Mouse (Mus musculus) forebrain, postnatal 0 days (tissue): ENCODE measurements around the gene Sgms1. TPM values are rescaled to one million over a fixed set of nuclear protein-coding genes. Genes with fewer than 3 reads are reported as not detected.

Source experiments
- ATAC-seq: fragments of 200-750 bp; cut with Nextera tagmentation; 2 replicates; pipeline ENCODE4 v1.8.0; 2017; ENCODE audit warnings: mild to moderate bottlenecking, moderate library complexity
- DNase-seq: peaks from one replicate; pipeline ENCODE4 v3.0.0-alpha.2; 2015
- H3K27ac ChIP-seq: fragments of 300-500 bp; sonication (generic); 2 replicates; pipeline ENCODE4 v1.5.1; 2014; ENCODE audit warnings: low read depth, mild to moderate bottlenecking, antibody characterized with exemption, low read length, moderate library complexity, mixed read lengths
- H3K27me3 ChIP-seq: fragments of 300-500 bp; sonication (generic); 2 replicates; pipeline ENCODE4 v1.6.1; 2014; ENCODE audit warnings: mild to moderate bottlenecking, low read length, mixed read lengths; ENCODE audit not compliant: insufficient read depth
- H3K36me3 ChIP-seq: fragments of 300-500 bp; sonication (generic); 2 replicates; pipeline ENCODE4 v1.6.1; 2014; ENCODE audit warnings: mild to moderate bottlenecking, moderate library complexity; ENCODE audit not compliant: insufficient read depth
- H3K4me1 ChIP-seq: fragments of 300-500 bp; sonication (generic); 2 replicates; pipeline ENCODE4 v1.6.1; 2014; ENCODE audit warnings: antibody characterized with exemption; ENCODE audit not compliant: insufficient read depth
- H3K4me2 ChIP-seq: fragments of 300-500 bp; sonication (generic); 2 replicates; pipeline ENCODE4 v1.6.1; 2014; ENCODE audit warnings: low read depth, mild to moderate bottlenecking, moderate library complexity
- H3K4me3 ChIP-seq: fragments of 300-500 bp; sonication (generic); 2 replicates; pipeline ENCODE4 v1.5.1; 2014; ENCODE audit warnings: low read depth, low read length, mixed read lengths
- H3K9ac ChIP-seq: fragments of 300-500 bp; sonication (generic); 2 replicates; pipeline ENCODE4 v1.6.1; 2014; ENCODE audit warnings: mild to moderate bottlenecking
- H3K9me3 ChIP-seq: fragments of 300-500 bp; sonication (generic); 2 replicates; pipeline ENCODE4 v1.6.1; 2016; ENCODE audit warnings: low read length
- CTCF ChIP-seq: sonication (generic); IDR thresholded peaks from 2 replicates; pipeline ENCODE4 v1.5.1; 2016; ENCODE audit warnings: antibody characterized with exemption, control low read depth, low read depth
- WGBS: fragments of 180-500 bp; shearing (Covaris S2); extraction: QIAGEN DNeasy Blood & Tissue Kit; methylation state at CpG from one replicate; pipeline ENCODE4 v1.1.7; 2014; 5-methylcytosine and 5-hydroxymethylcytosine counted together
- polyA plus RNA-seq: library from polyadenylated mRNA; unstranded; fragments of >200 nt; fragmentation: Nextera tagmentation; extraction: Ambion mirVana; gene quantifications from 2 replicates; pipeline ENCODE4 v1.2.1, GENCODE M21; 2015
- total RNA-seq: library from RNA; depleted of rRNA; stranded (reverse); fragments of >200 nt; gene quantifications from 2 replicates; pipeline ENCODE4 v1.2.3, GENCODE M21; 2014

Gene Sgms1
- total and polyA plus RNA-seq, 2 experiments from 2014 or later, result 17.0 to 27.2 TPM

DNA sequence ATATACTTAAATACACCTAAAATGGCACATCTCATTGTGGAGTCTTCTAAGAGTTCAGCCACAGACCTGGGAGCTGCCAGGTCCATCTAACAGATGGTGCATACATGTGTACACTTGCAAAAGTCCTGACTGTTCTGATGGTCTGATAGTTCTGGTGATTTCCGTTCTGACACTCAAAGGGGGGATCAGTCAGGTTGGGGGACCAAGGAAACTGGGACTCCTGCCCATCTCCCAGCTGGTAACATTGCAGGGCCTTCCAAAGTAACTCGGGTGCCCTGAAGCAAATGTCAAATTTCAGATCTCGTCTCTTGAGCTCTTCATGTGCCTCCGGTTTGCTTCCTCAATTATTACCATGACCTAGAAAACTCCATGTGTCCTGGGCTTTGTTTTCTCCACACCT lies 13.5 kb downstream of the Sgms1 start:
- Histone ChIP-seq H3K9me3 (no peaks in the 10 kb centered on the region), H3K4me2 (no peak overlapping the region), H3K27ac (no peak overlapping the region), H3K27me3 (no peaks in the 10 kb centered on the region), H3K4me3 (no peak overlapping the region), H3K9ac (no peak overlapping the region), H3K36me3 (no peaks in the 10 kb centered on the region), H3K4me1 (no peaks in the 10 kb centered on the region)
- ATAC-seq (no peak), DNase-seq (no peak)
- no peak for TF ChIP-seq CTCF
- WGBS, result 84% methylated on average over 4 of the region's 4 CpGs

DNA sequence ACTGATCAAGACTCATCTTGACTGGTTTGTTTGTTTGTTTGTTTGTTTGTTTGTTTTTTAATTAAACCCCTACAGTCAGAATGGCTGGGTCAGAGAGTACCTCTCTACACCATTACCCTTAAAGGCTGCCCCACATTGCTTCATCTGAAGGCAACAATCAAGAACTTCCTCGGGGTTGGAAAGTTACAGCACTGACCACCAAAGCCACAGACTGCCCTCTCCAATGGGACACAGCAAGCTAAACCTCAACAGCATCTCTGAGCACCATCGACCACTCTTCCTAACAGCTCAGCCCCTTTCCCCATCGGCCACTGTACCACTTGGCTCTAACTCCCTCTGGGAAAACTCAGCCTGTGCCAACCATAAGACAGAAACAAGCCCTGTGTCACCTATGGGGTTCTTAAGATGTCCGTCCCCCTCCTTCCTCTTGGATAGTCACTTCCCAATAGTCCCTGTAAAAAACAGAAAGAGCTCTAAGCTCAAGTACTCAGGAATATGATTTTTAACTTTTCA lies 14.0 kb downstream of the Sgms1 start:
- Histone ChIP-seq H3K4me3 (no peak overlapping the region), H3K4me1 (no peaks in the 10 kb centered on the region), H3K36me3 (no peaks in the 10 kb centered on the region), H3K4me2 (no peak overlapping the region), H3K9ac (no peak overlapping the region), H3K9me3 (no peaks in the 10 kb centered on the region), H3K27me3 (no peaks in the 10 kb centered on the region), H3K27ac (no peak overlapping the region)
- TF ChIP-seq CTCF, result no peak
- DNase-seq, result no peak
- no peak for ATAC-seq
- 90% methylated on average over 4 of the region's 4 CpGs for WGBS

DNA sequence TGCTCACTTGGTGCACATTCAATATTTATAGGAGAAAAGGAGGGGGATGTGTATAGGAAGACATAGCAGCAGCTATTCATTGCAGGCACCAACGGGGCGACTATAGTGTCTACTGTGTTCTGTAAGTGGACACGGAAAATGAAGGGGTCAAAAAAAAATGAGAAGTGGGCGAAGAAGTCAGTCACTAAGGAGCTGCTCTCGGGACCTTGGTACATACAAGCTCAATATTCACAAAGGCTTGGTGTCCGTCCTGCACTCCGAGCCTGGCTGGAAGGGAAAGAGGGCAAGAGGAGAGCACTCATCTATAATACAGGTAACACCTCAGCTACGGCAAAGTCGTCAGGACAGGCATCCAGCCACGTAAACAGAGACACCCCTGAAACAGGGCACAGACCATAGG lies 14.8 kb downstream of the Sgms1 start:
- Histone ChIP-seq H3K4me1 (no peaks in the 10 kb centered on the region), H3K27ac (no peak overlapping the region), H3K4me2 (no peak overlapping the region), H3K9me3 (no peaks in the 10 kb centered on the region), H3K36me3 (no peaks in the 10 kb centered on the region), H3K9ac (no peak overlapping the region), H3K27me3 (no peaks in the 10 kb centered on the region), H3K4me3 (no peak overlapping the region)
- DNase-seq (no peak), ATAC-seq (no peak)
- WGBS, result 92% methylated on average over 10 of the region's 10 CpGs
- no peak for TF ChIP-seq CTCF

DNA sequence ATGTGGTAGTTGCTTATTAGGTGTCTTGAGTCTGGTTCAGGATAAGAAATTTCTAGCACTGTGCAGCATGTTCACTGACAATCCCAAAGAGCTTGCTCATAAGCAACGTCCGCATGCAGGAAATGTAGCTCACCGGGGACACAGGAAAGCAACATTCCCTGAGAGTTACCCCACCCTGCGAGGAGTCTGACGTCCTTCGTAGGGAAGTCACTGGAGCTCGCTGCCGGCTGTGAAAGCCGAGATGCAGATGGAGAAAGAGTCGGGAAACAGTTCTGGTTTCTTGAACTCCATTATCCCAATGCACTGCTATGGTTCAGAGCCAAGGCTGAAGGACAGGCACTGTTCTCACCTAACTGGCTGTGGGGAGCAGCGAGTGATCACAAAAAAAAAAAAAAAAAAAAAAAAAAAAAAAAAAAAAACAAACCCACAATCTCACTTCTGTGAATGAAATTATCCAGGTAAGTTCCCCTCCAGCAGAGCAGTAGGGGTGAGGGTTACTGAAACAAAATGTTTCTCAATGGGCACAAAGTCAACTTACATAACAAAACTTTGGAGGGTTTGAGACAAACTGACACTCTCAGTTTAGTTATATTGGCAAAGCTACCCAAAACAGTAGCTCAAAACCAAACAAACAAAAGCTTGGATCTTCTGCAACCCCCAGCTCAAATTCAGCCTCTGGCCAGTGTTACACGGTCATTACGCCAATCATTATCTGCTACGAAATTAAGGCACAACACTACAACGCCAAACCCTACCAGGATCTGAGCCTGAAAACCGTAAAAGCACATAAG lies 15.5 kb downstream of the Sgms1 start:
- H3K4me1 ChIP-seq, result no peaks in the 10 kb centered on the region
- ATAC-seq, result no peak
- no peak overlapping the region for H3K4me2 ChIP-seq
- no peak for DNase-seq
- H3K36me3 ChIP-seq, result no peaks in the 10 kb centered on the region
- 73% methylated on average over 16 of the region's 16 CpGs for WGBS
- H3K9ac ChIP-seq, result no peak overlapping the region
- no peak overlapping the region for H3K27ac ChIP-seq
- H3K27me3 ChIP-seq, result no peaks in the 10 kb centered on the region
- no peaks in the 10 kb centered on the region for H3K9me3 ChIP-seq
- H3K4me3 ChIP-seq, result no peak overlapping the region
- TF ChIP-seq CTCF, result no peak

DNA sequence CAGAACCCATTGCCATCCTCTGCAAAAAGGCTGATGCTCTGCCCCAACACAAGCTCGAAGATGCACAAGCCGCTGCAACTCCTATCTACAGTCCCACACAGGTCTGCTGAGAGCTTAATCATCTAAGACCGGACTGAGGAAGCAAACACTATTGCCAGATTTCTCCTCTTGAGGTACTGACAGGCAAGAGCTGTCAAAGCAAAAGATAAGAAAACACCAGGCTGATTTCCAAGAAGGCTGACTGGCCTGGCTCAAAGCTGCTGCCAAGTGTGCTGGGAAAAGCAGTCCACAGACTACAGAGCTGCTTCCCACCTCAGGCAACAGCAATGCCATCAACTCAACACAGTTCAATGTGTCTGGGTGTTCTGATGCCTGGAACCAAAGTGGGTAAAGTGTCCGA lies 17.1 kb downstream of the Sgms1 start:
- no peak for DNase-seq

DNA sequence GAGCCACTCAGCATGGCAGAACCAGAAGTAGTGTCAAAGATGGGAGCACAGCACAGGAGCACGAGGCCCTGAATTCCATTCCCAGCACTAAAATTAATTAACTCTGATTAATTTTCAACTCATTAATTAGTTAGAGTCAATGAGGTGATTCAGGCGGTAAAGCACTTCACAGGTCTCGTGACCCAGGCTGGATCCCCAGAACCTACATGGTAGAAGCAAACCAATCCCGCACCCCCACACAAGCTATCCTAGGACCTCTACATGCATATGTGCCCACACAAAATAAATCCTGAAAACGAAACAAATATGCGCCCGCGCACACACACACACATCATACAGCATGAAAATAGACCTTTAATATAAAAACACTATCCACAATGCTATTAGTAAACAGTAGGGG lies 22.2 kb downstream of the Sgms1 start:
- Histone ChIP-seq H3K27ac (no peak overlapping the region), H3K9ac (no peak overlapping the region), H3K4me2 (no peak overlapping the region), H3K36me3 (no peaks in the 10 kb centered on the region), H3K27me3 (no peaks in the 10 kb centered on the region), H3K4me1 (no peaks in the 10 kb centered on the region), H3K4me3 (no peak overlapping the region), H3K9me3 (no peaks in the 10 kb centered on the region)
- WGBS, result 86% methylated on average over 8 of the region's 8 CpGs
- ATAC-seq (no peak), DNase-seq (no peak)
- TF ChIP-seq CTCF, result no peak

More for the DNA sequence above, 17.1 kb downstream of the Sgms1 start:
- no peak for TF ChIP-seq CTCF
- no peak for ATAC-seq
- Histone ChIP-seq H3K36me3 (no peaks in the 10 kb centered on the region), H3K4me1 (no peaks in the 10 kb centered on the region), H3K27ac (no peak overlapping the region), H3K27me3 (no peaks in the 10 kb centered on the region), H3K4me2 (no peak overlapping the region), H3K9me3 (no peaks in the 10 kb centered on the region), H3K4me3 (no peak overlapping the region), H3K9ac (no peak overlapping the region)
- WGBS, result 75% methylated on average over 4 of the region's 4 CpGs

DNA sequence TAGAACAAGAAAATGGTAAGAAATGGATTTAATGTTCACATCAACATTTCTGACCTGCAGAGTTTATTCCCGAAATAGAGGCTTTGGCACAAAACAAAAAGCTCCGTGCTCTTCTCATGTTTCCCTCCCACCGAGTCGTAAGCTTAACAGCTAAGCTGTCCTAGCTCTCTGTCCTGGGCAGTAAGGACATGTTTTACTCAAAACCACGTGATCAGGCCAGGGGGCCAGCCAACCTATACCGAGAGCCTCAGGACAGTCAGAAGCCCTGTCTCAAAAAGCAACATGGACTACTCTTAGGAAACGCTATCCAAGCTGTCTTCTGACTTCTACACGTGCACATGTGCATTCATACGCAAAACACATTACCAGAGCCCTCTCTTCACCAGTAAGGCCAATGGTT lies 23.1 kb downstream of the Sgms1 start:
- 80% methylated on average over 9 of the region's 9 CpGs for WGBS
- no peak for ATAC-seq
- Histone ChIP-seq H3K27ac (no peak overlapping the region), H3K9me3 (no peaks in the 10 kb centered on the region), H3K4me3 (no peak overlapping the region), H3K4me1 (no peaks in the 10 kb centered on the region), H3K36me3 (no peaks in the 10 kb centered on the region), H3K4me2 (no peak overlapping the region), H3K27me3 (no peaks in the 10 kb centered on the region), H3K9ac (no peak overlapping the region)
- no peak for TF ChIP-seq CTCF
- no peak for DNase-seq
